Comparison of ENCODE assay signal across 8 mouse cellular contexts in genomic region chr13:14618724-14619123, GRCm38 (mm10). TPM values are rescaled to one million over a fixed set of nuclear protein-coding genes. Genes with fewer than 3 reads are reported as not detected.
DNase-seq lines count a peak whose midpoint lies in the region; ATAC-seq and TF ChIP-seq lines count a peak whose summit lies in the region.

No protein-coding gene starts in this region.

- no peak overlapping the region for H3K9ac ChIP-seq in liver, embryonic 11.5 days (ENCODE audit: low read depth, low read length)
- no peak overlapping the region for H3K9ac ChIP-seq in stomach, postnatal 0 days (ENCODE audit: low read length)

- POLR2A ChIA-PET in Patski (lab: Charles Lee), result no interaction called here

- intact Hi-C loops in gastrocnemius, adult 2 months (cut with DNase I), result loop anchor here (10.0 kb wide), 1 partner anchor 664 kb away; the partner anchor contains the start of gene B3galnt2

- no peak overlapping the region for H3K4me2 ChIP-seq in liver, embryonic 11.5 days
- H3K4me2 ChIP-seq in stomach, postnatal 0 days (replicated peaks; ENCODE audit: low read depth), result no peak overlapping the region

- in situ Hi-C loops in Patski (cut with MboI; ENCODE audit: low pct_unique_long_range_greater_than_20kb), result loop anchor here (10.0 to 25.0 kb wide), 2 partner anchors 556 to 664 kb away; partner anchors contain the start of genes Arid4b, B3galnt2 and Ggps1

- ATAC-seq in Patski, result peak; percentile 78
- peak; percentile 66 for ATAC-seq in liver, embryonic 11.5 days (replicated peaks; ENCODE audit: low FRiP score)
- ATAC-seq in stomach, postnatal 0 days (ENCODE audit: low FRiP score, low TSS enrichment), result 0 out of 2 replicates have a peak, but pooled peaks have one; percentile 40

- H3K4me3 ChIP-seq in gastrocnemius, adult 2 months, result no peak overlapping the region
- H3K4me3 ChIP-seq in liver, embryonic 11.5 days (ENCODE audit: low read depth, low read length), result no peak overlapping the region
- H3K4me3 ChIP-seq in stomach, postnatal 0 days (ENCODE audit: low read depth, low read length), result no peak overlapping the region

- H3K27ac ChIP-seq in gastrocnemius, adult 2 months, result no peak overlapping the region
- no peak overlapping the region for H3K27ac ChIP-seq in liver, embryonic 11.5 days (ENCODE audit: low read depth, low read length)
- no peak overlapping the region for H3K27ac ChIP-seq in stomach, postnatal 0 days (replicated peaks)

- CTCF ChIA-PET in Patski (lab: Charles Lee), result interaction anchor here (0.8 to 2.3 kb wide), 4 partner anchors 10 to 430 kb away, joined by 4 to 35 read pairs (median 4); partner anchors contain the start of gene AW209491

- WGBS in liver, embryonic 11.5 days, result 43% methylated on average over 2 of the region's 2 CpGs
- WGBS in stomach, postnatal 0 days, result 26% methylated on average over 2 of the region's 2 CpGs

- DNase-seq in 3T3-L1 (ENCODE audit: low read depth, low spot score) (peak; percentile 71), Patski (ENCODE audit: low read depth, low spot score) (no peak)
- peak; percentile 88 to 90 for DNase-seq in cerebellum, postnatal 14 days
- peak; percentile 55 for DNase-seq in gastrocnemius, adult 2 months
- DNase-seq in kidney, adult 9 months, result peak; percentile 80
- DNase-seq in liver, embryonic 11.5 days (ENCODE audit: low spot score), result no peak
- peak; percentile 86 for DNase-seq in naive thymus-derived CD4-positive, alpha-beta T cell, adult 2 months (ENCODE audit: low read depth)
- DNase-seq in stomach, postnatal 0 days (ENCODE audit: low spot score), result peak; percentile 63

- no peaks in the 10 kb centered on the region for H3K27me3 ChIP-seq in Patski
- H3K27me3 ChIP-seq in liver, embryonic 11.5 days (replicated peaks; ENCODE audit: control insufficient read depth, insufficient read depth, low read length), result no peaks in the 10 kb centered on the region
- no peaks in the 10 kb centered on the region for H3K27me3 ChIP-seq in stomach, postnatal 0 days (ENCODE audit: control insufficient read depth, insufficient read depth, low read length)

- no peaks in the 10 kb centered on the region for H3K9me3 ChIP-seq in liver, embryonic 11.5 days (ENCODE audit: control insufficient read depth, low read length)
- no peaks in the 10 kb centered on the region for H3K9me3 ChIP-seq in stomach, postnatal 0 days (ENCODE audit: control insufficient read depth, low read length)

- TF ChIP-seq CTCF in Patski (IDR thresholded peaks at IDR 0.05), result peak; percentile 84
- peak; percentile 99 for TF ChIP-seq CTCF in gastrocnemius, adult 2 months (IDR thresholded peaks at IDR 0.05)
- TF ChIP-seq CTCF in stomach, postnatal 0 days (IDR thresholded peaks at IDR 0.05; ENCODE audit: low read depth), result peak; percentile 97

- H3K36me3 ChIP-seq in liver, embryonic 11.5 days (ENCODE audit: control insufficient read depth, insufficient read depth, low read length), result peaks cover 28% of the 10 kb centered on the region; the same call in 1 of the 2 replicates
- H3K36me3 ChIP-seq in stomach, postnatal 0 days (ENCODE audit: control insufficient read depth, insufficient read depth, low read length), result peaks cover 17% of the 10 kb centered on the region

- TF ChIP-seq EP300 in stomach, postnatal 0 days (optimal IDR thresholded peaks at IDR 0.05), result no peak

- H3K4me1 ChIP-seq in liver, embryonic 11.5 days (replicated peaks; ENCODE audit: control insufficient read depth, insufficient read depth, low read length), result no peaks in the 10 kb centered on the region
- no peaks in the 10 kb centered on the region for H3K4me1 ChIP-seq in stomach, postnatal 0 days (replicated peaks; ENCODE audit: control insufficient read depth, insufficient read depth)

RNA-seq across cellular contexts. Expression of gene Psma2, which starts 5.7 kb away (rescaled TPM):
- 153 TPM for polyA plus RNA-seq in Patski (2021)
- 10 to 100 TPM; 49.9 to 55.1 TPM for total RNA-seq in gastrocnemius, adult 2 months (2021)
- 228 and 231 TPM in 2 replicates for polyA plus RNA-seq in liver, embryonic 11.5 days (2014; fragmentation: Nextera tagmentation; extraction: Ambion mirVana)
- 152 and 153 TPM in 2 replicates for polyA plus RNA-seq in stomach, postnatal 0 days (2015; fragmentation: Nextera tagmentation; extraction: Ambion mirVana)

RNA-seq across cellular contexts. Expression of gene Mrpl32, which starts 5.8 kb away (rescaled TPM):
- polyA plus RNA-seq in Patski (2021), result 48.0 TPM
- 10 to 100 TPM; 41.2 to 41.8 TPM for total RNA-seq in gastrocnemius, adult 2 months (2021)
- 141 TPM in 2 replicates for polyA plus RNA-seq in liver, embryonic 11.5 days (2014; fragmentation: Nextera tagmentation; extraction: Ambion mirVana)
- 106 and 107 TPM in 2 replicates for polyA plus RNA-seq in stomach, postnatal 0 days (2015; fragmentation: Nextera tagmentation; extraction: Ambion mirVana)

RNA-seq across cellular contexts. Expression of gene AW209491, which starts 11.2 kb away (rescaled TPM):
- 19.7 TPM for polyA plus RNA-seq in Patski (2021)
- 10 to 100 TPM; 10.8 to 15.7 TPM for total RNA-seq in gastrocnemius, adult 2 months (2021)
- 26.0 and 29.0 TPM in 2 replicates for polyA plus RNA-seq in liver, embryonic 11.5 days (2014; fragmentation: Nextera tagmentation; extraction: Ambion mirVana)
- polyA plus RNA-seq in stomach, postnatal 0 days (2015; fragmentation: Nextera tagmentation; extraction: Ambion mirVana), result 17.8 and 19.9 TPM in 2 replicates

Comparison
In these comparisons a context has a peak if more than half of its experiments do, and no peak if none do; other contexts are left out.
1. DNase-seq: peak in 3T3-L1 (single experiment), cerebellum, postnatal 14 days (2 of 2), gastrocnemius, adult 2 months (single experiment), kidney, adult 9 months (single experiment), naive thymus-derived CD4-positive, alpha-beta T cell, adult 2 months (single experiment) and stomach, postnatal 0 days (single experiment); none in Patski (single experiment) and liver, embryonic 11.5 days (single experiment).
2. Peak in every context shown above with its lines, with median percentiles within 50 percentile points of each other: ATAC-seq and CTCF ChIP-seq.